Mouse (Mus musculus): ENCODE results near the gene Pfkfb3. TPM values are rescaled to one million over a fixed set of nuclear protein-coding genes. Genes with fewer than 3 reads are reported as not detected.

Pfkfb3 gene
- polyA plus RNA-seq, 2 experiments: 2.6 to 5.2 TPM

GRCm38 (mm10) chr2:11564768-11565167 lies 10.9 kb upstream of the Pfkfb3 start:
- no peak for ATAC-seq (ENCODE audit: insufficient read depth)
- H3K9ac ChIP-seq (replicated peaks): no peak overlapping the region

GRCm38 (mm10) chr2:11563256-11563655 lies 9.4 kb upstream of the Pfkfb3 start:
- no peaks in the 10 kb centered on the region for H3K27me3 ChIP-seq (ENCODE audit: control insufficient read depth, insufficient read depth, low read length)
- WGBS (ENCODE audit: insufficient replicate concordance): 84% methylated on average over 17 of the region's 17 CpGs
- H3K27ac ChIP-seq: no peak overlapping the region
- H3K4me3 ChIP-seq (ENCODE audit: insufficient read depth in 1 of 2, low read depth in 2 of 2, low read length in 2 of 2): no peak overlapping the region
- no peak for DNase-seq (ENCODE audit: low read depth in 3 of 3, low spot score in 3 of 3)
- H3K9ac ChIP-seq (replicated peaks): no peak overlapping the region
- no peak for ATAC-seq (ENCODE audit: insufficient read depth)
- TF ChIP-seq CTCF (IDR thresholded peaks at IDR 0.05; ENCODE audit: low read depth): no peak
- TF ChIP-seq EP300 (IDR thresholded peaks at IDR 0.05; ENCODE audit: low read depth): no peak
- H3K9me3 ChIP-seq (ENCODE audit: control insufficient read depth, low read length): no peaks in the 10 kb centered on the region
- no peaks in the 10 kb centered on the region for H3K4me1 ChIP-seq (replicated peaks; ENCODE audit: control insufficient read depth in 2 of 2, insufficient read depth in 2 of 2, low read length in 1 of 2)
- no peak overlapping the region for H3K4me2 ChIP-seq (ENCODE audit: low read depth)
- H3K36me3 ChIP-seq (replicated peaks; ENCODE audit: control insufficient read depth, insufficient read depth, low read depth): no peaks in the 10 kb centered on the region

More at GRCm38 (mm10) chr2:11564768-11565167, 10.9 kb upstream of the Pfkfb3 start:
- H3K27ac ChIP-seq: no peak overlapping the region
- no peak for DNase-seq (ENCODE audit: low read depth in 3 of 3, low spot score in 3 of 3)
- TF ChIP-seq CTCF (IDR thresholded peaks at IDR 0.05; ENCODE audit: low read depth) (no peak), EP300 (IDR thresholded peaks at IDR 0.05; ENCODE audit: low read depth) (no peak)
- no peaks in the 10 kb centered on the region for H3K27me3 ChIP-seq (ENCODE audit: control insufficient read depth, insufficient read depth, low read length)
- H3K9me3 ChIP-seq (ENCODE audit: control insufficient read depth, low read length): no peaks in the 10 kb centered on the region
- WGBS (ENCODE audit: insufficient replicate concordance): 61% methylated on average over 6 of the region's 6 CpGs
- H3K4me2 ChIP-seq (ENCODE audit: low read depth): no peak overlapping the region
- H3K36me3 ChIP-seq (replicated peaks; ENCODE audit: control insufficient read depth, insufficient read depth, low read depth): no peaks in the 10 kb centered on the region
- H3K4me1 ChIP-seq (replicated peaks; ENCODE audit: control insufficient read depth in 2 of 2, insufficient read depth in 2 of 2, low read length in 1 of 2): no peaks in the 10 kb centered on the region
- no peak overlapping the region for H3K4me3 ChIP-seq (ENCODE audit: insufficient read depth in 1 of 2, low read depth in 2 of 2, low read length in 2 of 2)

- no peaks in the 10 kb centered on the region for H3K9me3 ChIP-seq (ENCODE audit: control insufficient read depth, low read length)
- no peak overlapping the region for H3K27ac ChIP-seq
- no peaks in the 10 kb centered on the region; a peak in 1 of 4 replicates for H3K4me1 ChIP-seq (replicated peaks; ENCODE audit: control insufficient read depth in 2 of 2, insufficient read depth in 2 of 2, low read length in 1 of 2)
- no peak overlapping the region for H3K9ac ChIP-seq (replicated peaks)
- ATAC-seq (ENCODE audit: insufficient read depth) (no peak), DNase-seq (ENCODE audit: low read depth in 3 of 3, low spot score in 3 of 3) (no peak)
- WGBS (ENCODE audit: insufficient replicate concordance): 63% methylated on average over 7 of the region's 7 CpGs
- H3K27me3 ChIP-seq (ENCODE audit: control insufficient read depth, insufficient read depth, low read length): peaks cover 5% of the 10 kb centered on the region
- H3K36me3 ChIP-seq (replicated peaks; ENCODE audit: control insufficient read depth, insufficient read depth, low read depth): no peaks in the 10 kb centered on the region
- no peak overlapping the region for H3K4me2 ChIP-seq (ENCODE audit: low read depth)
- H3K4me3 ChIP-seq (ENCODE audit: insufficient read depth in 1 of 2, low read depth in 2 of 2, low read length in 2 of 2): no peak overlapping the region
- no peak for TF ChIP-seq EP300 (IDR thresholded peaks at IDR 0.05; ENCODE audit: low read depth)
- TF ChIP-seq CTCF (IDR thresholded peaks at IDR 0.05; ENCODE audit: low read depth): no peak
These were observed 4.8 kb upstream of the Pfkfb3 start for GRCm38 (mm10) chr2:11558654-11559053.

- H3K27me3 ChIP-seq (ENCODE audit: control insufficient read depth, insufficient read depth, low read length): peaks cover 14% of the 10 kb centered on the region
- DNase-seq (ENCODE audit: low read depth in 3 of 3, low spot score in 3 of 3) (no peak), ATAC-seq (ENCODE audit: insufficient read depth) (no peak)
- no peak overlapping the region for H3K9ac ChIP-seq (replicated peaks)
- H3K9me3 ChIP-seq (ENCODE audit: control insufficient read depth, low read length): no peaks in the 10 kb centered on the region
- WGBS (ENCODE audit: insufficient replicate concordance): 33% methylated on average over 3 of the region's 3 CpGs
- no peak overlapping the region for H3K4me3 ChIP-seq (ENCODE audit: insufficient read depth in 1 of 2, low read depth in 2 of 2, low read length in 2 of 2)
- no peaks in the 10 kb centered on the region for H3K36me3 ChIP-seq (replicated peaks; ENCODE audit: control insufficient read depth, insufficient read depth, low read depth)
- TF ChIP-seq EP300 (IDR thresholded peaks at IDR 0.05; ENCODE audit: low read depth) (no peak), CTCF (IDR thresholded peaks at IDR 0.05; ENCODE audit: low read depth) (no peak)
- H3K4me2 ChIP-seq (ENCODE audit: low read depth): no peak overlapping the region
- H3K4me1 ChIP-seq (replicated peaks; ENCODE audit: control insufficient read depth in 2 of 2, insufficient read depth in 2 of 2, low read length in 1 of 2): peaks cover 0 to 3% of the 10 kb centered on the region in 2 experiments; a peak in 1 of 4 replicates
- no peak overlapping the region for H3K27ac ChIP-seq
These were observed 3.4 kb upstream of the Pfkfb3 start for GRCm38 (mm10) chr2:11557244-11557643.

GRCm38 (mm10) chr2:11555316-11555715 lies 1.4 kb upstream of the Pfkfb3 start:
- 65% methylated on average over 6 of the region's 6 CpGs for WGBS (ENCODE audit: insufficient replicate concordance)
- Histone ChIP-seq H3K9me3 (ENCODE audit: control insufficient read depth, low read length) (no peaks in the 10 kb centered on the region), H3K27ac (no peak overlapping the region), H3K4me3 (ENCODE audit: insufficient read depth in 1 of 2, low read depth in 2 of 2, low read length in 2 of 2) (no peak overlapping the region), H3K27me3 (ENCODE audit: control insufficient read depth, insufficient read depth, low read length) (peaks cover 14% of the 10 kb centered on the region), H3K9ac (replicated peaks) (no peak overlapping the region), H3K4me2 (ENCODE audit: low read depth) (no peak overlapping the region), H3K4me1 (replicated peaks; ENCODE audit: control insufficient read depth in 2 of 2, insufficient read depth in 2 of 2, low read length in 1 of 2) (peaks cover 0 to 4% of the 10 kb centered on the region in 2 experiments; a peak in 1 of 4 replicates), H3K36me3 (replicated peaks; ENCODE audit: control insufficient read depth, insufficient read depth, low read depth) (no peaks in the 10 kb centered on the region)
- ATAC-seq (ENCODE audit: insufficient read depth) (no peak), DNase-seq (ENCODE audit: low read depth in 3 of 3, low spot score in 3 of 3) (no peak)
- TF ChIP-seq EP300 (IDR thresholded peaks at IDR 0.05; ENCODE audit: low read depth) (no peak), CTCF (IDR thresholded peaks at IDR 0.05; ENCODE audit: low read depth) (no peak)

Data from liver, embryonic 14.5 days (tissue).